In the genomic region with DNA sequence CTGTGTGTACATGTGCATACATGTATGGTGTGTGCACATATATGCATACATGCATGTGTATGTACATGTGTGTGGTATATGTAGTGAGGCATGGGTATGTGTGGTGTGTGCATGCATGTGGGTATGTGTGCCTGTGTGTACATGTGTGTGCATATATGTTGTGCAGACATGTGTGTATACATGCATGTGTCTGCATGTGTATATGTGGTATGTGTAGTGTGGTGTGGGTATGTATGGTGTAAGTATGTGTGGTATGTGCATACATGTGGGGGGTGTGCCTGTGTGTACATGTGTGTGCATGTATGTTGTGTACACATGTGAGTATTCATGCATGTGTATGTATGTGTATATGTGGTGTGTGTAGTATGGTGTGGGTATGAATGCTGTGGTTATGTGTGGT, we compare ENCODE assay signal across 23 mouse cellular contexts.
"Had no signal": no experiment of that assay in that cellular context is flagged by ENCODE, and none has a peak within 500 bp of the region (broad histone marks: within the 10 kb centered on the region; RNA-seq: fewer than 3 reads in every experiment).

No protein-coding gene starts in this region.

- H3K4me1 ChIP-seq: heart, embryonic 10.5 days; heart, embryonic 12.5 days; hindbrain, embryonic 13.5 days; hindbrain, embryonic 15.5 days; limb, embryonic 10.5 days; limb, embryonic 12.5 days; liver, embryonic 13.5 days had no signal

- H3K36me3 ChIP-seq: heart, embryonic 10.5 days; heart, embryonic 12.5 days; limb, embryonic 10.5 days; limb, embryonic 12.5 days; liver, embryonic 13.5 days had no signal

- H3K27ac ChIP-seq: heart, embryonic 10.5 days; hindbrain, embryonic 13.5 days; hindbrain, embryonic 15.5 days; hindbrain, postnatal 0 days; layer of hippocampus, adult 2 months; left cerebral cortex, adult 2 months; limb, embryonic 10.5 days; limb, embryonic 12.5 days; liver, embryonic 13.5 days had no signal

- H3K4me3 ChIP-seq: heart, embryonic 10.5 days; heart, embryonic 12.5 days; hindbrain, embryonic 13.5 days; hindbrain, embryonic 15.5 days; layer of hippocampus, adult 2 months; left cerebral cortex, adult 2 months; limb, embryonic 10.5 days; limb, embryonic 12.5 days; liver, embryonic 13.5 days had no signal

- DNase-seq: gastrocnemius, postnatal 14 days; gastrocnemius, postnatal 36 days; heart, adult 18-20 months; heart, postnatal 14 days; heart, postnatal 36 days; kidney, adult 18-20 months; kidney, adult 8-10 months; kidney, postnatal 10 days; kidney, postnatal 25 days; kidney, postnatal 4 days; liver; liver, embryonic 13.5 days had no signal

- ATAC-seq: hindbrain, postnatal 0 days; intestine, embryonic 16.5 days had no signal

- H3K27me3 ChIP-seq: heart, embryonic 12.5 days; hindbrain, embryonic 13.5 days; hindbrain, embryonic 15.5 days; limb, embryonic 12.5 days; liver, embryonic 13.5 days had no signal

- H3K4me2 ChIP-seq: heart, embryonic 12.5 days; hindbrain, embryonic 13.5 days; hindbrain, embryonic 15.5 days; limb, embryonic 12.5 days; liver, embryonic 11.5 days; liver, embryonic 13.5 days had no signal

- H3K9me3 ChIP-seq: hindbrain, embryonic 13.5 days; hindbrain, embryonic 15.5 days; liver, embryonic 13.5 days had no signal

- H3K9ac ChIP-seq: heart, embryonic 12.5 days; hindbrain, embryonic 13.5 days; hindbrain, embryonic 15.5 days; limb, embryonic 12.5 days; liver, embryonic 13.5 days had no signal
